Mouse (Mus musculus) liver, adult 2 months (tissue): ENCODE results near the gene Clcc1. TPM values are rescaled to one million over a fixed set of nuclear protein-coding genes. Genes with fewer than 3 reads are reported as not detected.
"Not testable (repeated sequence)": the region's sequence is repeated elsewhere in the genome, so short reads cannot be mapped to it uniquely, and the experiment has no call there.

ENCODE experiments used
- DNase-seq: peaks from one replicate; pipeline ENCODE4 v3.0.0-alpha.2; 2011; ENCODE audit warnings: low read depth, low spot score; ENCODE audit errors: extremely low read depth
- H3K27ac ChIP-seq: fragments of 200-500 bp; replicated peaks from 2 replicates; pipeline ENCODE4 v1.5.1; 2012; ENCODE audit warnings: low read depth, mild to moderate bottlenecking, control low read depth, inconsistent platforms, low read length; ENCODE audit not compliant: insufficient read depth
- H3K27me3 ChIP-seq: fragments of 200-500 bp; 2 replicates; pipeline ENCODE4 v1.6.1; 2012; ENCODE audit warnings: mild to moderate bottlenecking, moderate library complexity, low read length, inconsistent platforms; ENCODE audit not compliant: control insufficient read depth, insufficient read depth
- H3K36me3 ChIP-seq: fragments of 200-500 bp; 2 replicates; pipeline ENCODE4 v1.6.1; 2012; ENCODE audit warnings: low read length, inconsistent platforms; ENCODE audit not compliant: control insufficient read depth, insufficient read depth
- H3K4me1 ChIP-seq: fragments of 200-500 bp; 2 replicates; pipeline ENCODE4 v1.6.1; 2011; ENCODE audit warnings: low read length; ENCODE audit not compliant: control insufficient read depth, insufficient read depth
- H3K4me3 ChIP-seq: fragments of 200-500 bp; 2 replicates; pipeline ENCODE4 v1.5.1; 2011; ENCODE audit warnings: low read depth, mild to moderate bottlenecking, control low read depth, low read length, moderate library complexity; ENCODE audit not compliant: insufficient read depth
- H3K79me2 ChIP-seq: fragments of 200-500 bp; 2 replicates; pipeline ENCODE4 v1.6.1; 2012; ENCODE audit warnings: inconsistent platforms, mild to moderate bottlenecking, low read length, moderate library complexity; ENCODE audit not compliant: control insufficient read depth, insufficient read depth
- H3K9ac ChIP-seq: fragments of 200-500 bp; 2 replicates; pipeline ENCODE4 v1.6.1; 2012; ENCODE audit warnings: low read depth, mild to moderate bottlenecking, control low read depth, inconsistent platforms, low read length
- CTCF ChIP-seq: fragments of 200-500 bp; IDR thresholded peaks from 2 replicates; pipeline ENCODE4 v1.5.1; 2011; ENCODE audit warnings: low read depth, low read length, control low read depth
- POLR2A ChIP-seq: fragments of 200-500 bp; IDR thresholded peaks from 2 replicates; pipeline ENCODE4 v1.6.1; 2011; ENCODE audit warnings: low read length, control low read depth; ENCODE audit not compliant: insufficient read depth; ENCODE audit errors: extremely low read depth
- WGBS: fragments of 180-500 bp; shearing (Covaris S2); methylation state at CpG from one replicate; pipeline ENCODE4 v1.1.7; 2018; 5-methylcytosine and 5-hydroxymethylcytosine counted together
- polyA plus RNA-seq: library from polyadenylated mRNA; depleted of rRNA; stranded (reverse); fragments of >200 nt; gene quantifications from 2 replicates; pipeline ENCODE4 v1.2.3, GENCODE M21; 2012
- total RNA-seq: library from RNA; depleted of rRNA; stranded (reverse); fragments of >200 nt; gene quantifications from 2 replicates; pipeline ENCODE4 v1.2.3, GENCODE M21; 2014

Gene Clcc1
- total and polyA plus RNA-seq, 2 experiments, result 43.9 to 83.4 TPM

GRCm38 (mm10) chr3:108660941-108661340 lies 7.2 kb downstream of the Clcc1 start:
- H3K4me3 ChIP-seq, result no peak overlapping the region
- no peak overlapping the region for H3K9ac ChIP-seq
- no peak overlapping the region for H3K27ac ChIP-seq
- DNase-seq, result peak; percentile 17
- 90% methylated on average over 1 of the region's 1 CpGs for WGBS
- no peaks in the 10 kb centered on the region for H3K27me3 ChIP-seq
- TF ChIP-seq POLR2A, result no peak
- peak; percentile 17; the same call in 1 of the 2 replicates for TF ChIP-seq CTCF
- peaks cover 28% of the 10 kb centered on the region for H3K36me3 ChIP-seq
- H3K79me2 ChIP-seq, result peaks cover 3% of the 10 kb centered on the region
- no peaks in the 10 kb centered on the region for H3K4me1 ChIP-seq

GRCm38 (mm10) chr3:108676616-108677015 lies 22.9 kb downstream of the Clcc1 start:
- Histone ChIP-seq H3K4me3 (no peak overlapping the region), H3K9ac (no peak overlapping the region), H3K27ac (no peak overlapping the region), H3K36me3 (peaks cover 55% of the 10 kb centered on the region), H3K79me2 (no peaks in the 10 kb centered on the region), H3K4me1 (no peaks in the 10 kb centered on the region), H3K27me3 (no peaks in the 10 kb centered on the region)
- TF ChIP-seq POLR2A (no peak), CTCF (no peak)
- no peak for DNase-seq
- 70% methylated on average over 4 of the region's 4 CpGs for WGBS

- peak; percentile 29 for DNase-seq
- WGBS, result 49% methylated on average over 4 of the region's 4 CpGs
- TF ChIP-seq CTCF (no peak), POLR2A (no peak)
- peaks cover 40% of the 10 kb centered on the region for H3K36me3 ChIP-seq
- no peaks in the 10 kb centered on the region for H3K27me3 ChIP-seq
- H3K4me1 ChIP-seq, result no peaks in the 10 kb centered on the region
- no peak overlapping the region for H3K4me3 ChIP-seq
- H3K9ac ChIP-seq, result no peak overlapping the region
- H3K79me2 ChIP-seq, result no peaks in the 10 kb centered on the region
- no peak overlapping the region for H3K27ac ChIP-seq
Measured at GRCm38 (mm10) chr3:108681004-108681403, 27.3 kb downstream of the Clcc1 start.

- not testable (repeated sequence) for H3K9ac ChIP-seq, H3K27me3 ChIP-seq, H3K4me1 ChIP-seq, H3K27ac ChIP-seq, DNase-seq, H3K79me2 ChIP-seq, H3K4me3 ChIP-seq
- peaks cover 22% of the 10 kb centered on the region for H3K36me3 ChIP-seq
- 96% methylated on average over 5 of the region's 5 CpGs for WGBS
Measured at GRCm38 (mm10) chr3:108683597-108683996, 29.9 kb downstream of the Clcc1 start.

GRCm38 (mm10) chr3:108685701-108686100 lies 32.0 kb downstream of the Clcc1 start:
- Histone ChIP-seq H3K27me3 (no peaks in the 10 kb centered on the region), H3K27ac (no peak overlapping the region), H3K4me3 (no peak overlapping the region), H3K4me1 (no peaks in the 10 kb centered on the region), H3K79me2 (no peaks in the 10 kb centered on the region), H3K9ac (no peak overlapping the region), H3K36me3 (peaks cover 12% of the 10 kb centered on the region)
- DNase-seq, result no peak
- WGBS, result 96% methylated on average over 7 of the region's 7 CpGs
- no peak for TF ChIP-seq POLR2A
- no peak for TF ChIP-seq CTCF

- H3K4me3 ChIP-seq, result no peak overlapping the region
- no peak overlapping the region for H3K27ac ChIP-seq
- DNase-seq, result no peak
- 89% methylated on average over 6 of the region's 6 CpGs for WGBS
- H3K36me3 ChIP-seq, result peaks cover 5% of the 10 kb centered on the region
- TF ChIP-seq POLR2A, result no peak
- TF ChIP-seq CTCF, result no peak
- no peaks in the 10 kb centered on the region for H3K79me2 ChIP-seq
- no peaks in the 10 kb centered on the region for H3K27me3 ChIP-seq
- H3K9ac ChIP-seq, result no peak overlapping the region
- H3K4me1 ChIP-seq, result no peaks in the 10 kb centered on the region
Measured at GRCm38 (mm10) chr3:108689015-108689441, 35.3 kb downstream of the Clcc1 start.
